Mouse (Mus musculus): Measurements from ENCODE around the gene Tfb1m. TPM values are rescaled to one million over a fixed set of nuclear protein-coding genes. Genes with fewer than 3 reads are reported as not detected.

The Tfb1m gene
- polyA plus RNA-seq, 1 experiment from 2014 or later, result 16.2 TPM

DNA sequence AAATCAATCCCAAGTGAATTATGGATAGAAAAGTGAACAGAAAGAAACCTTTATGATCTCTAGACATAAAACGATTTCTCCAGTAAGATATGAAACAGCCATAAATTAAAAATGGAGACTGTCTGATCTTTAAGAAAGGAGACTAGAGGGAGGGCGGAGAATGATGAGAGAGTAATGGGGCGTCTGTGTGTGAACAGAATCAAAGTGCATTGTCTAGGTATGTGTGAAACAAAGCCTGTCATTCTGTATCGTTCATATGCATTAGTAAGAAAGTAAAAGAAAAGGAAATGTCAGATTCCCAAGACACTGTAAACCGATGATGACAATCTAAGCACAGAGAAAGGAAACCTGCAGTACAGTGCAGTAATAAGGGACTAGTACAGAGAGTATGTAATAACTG lies 16.5 kb downstream of the Tfb1m start:
- H3K4me1 ChIP-seq, result no peaks in the 10 kb centered on the region
- H3K27ac ChIP-seq, result no peak overlapping the region
- H3K4me3 ChIP-seq (replicated peaks), result no peak overlapping the region
- no peaks in the 10 kb centered on the region for H3K27me3 ChIP-seq (replicated peaks)
- H3K9me3 ChIP-seq, result no peaks in the 10 kb centered on the region
- H3K9ac ChIP-seq, result no peak overlapping the region
- WGBS, result 75% methylated on average over 5 of the region's 5 CpGs
- no peak for ATAC-seq (ENCODE audit: insufficient read depth, low FRiP score, low read depth)
- no peaks in the 10 kb centered on the region for H3K36me3 ChIP-seq
- H3K4me2 ChIP-seq, result no peak overlapping the region

DNA sequence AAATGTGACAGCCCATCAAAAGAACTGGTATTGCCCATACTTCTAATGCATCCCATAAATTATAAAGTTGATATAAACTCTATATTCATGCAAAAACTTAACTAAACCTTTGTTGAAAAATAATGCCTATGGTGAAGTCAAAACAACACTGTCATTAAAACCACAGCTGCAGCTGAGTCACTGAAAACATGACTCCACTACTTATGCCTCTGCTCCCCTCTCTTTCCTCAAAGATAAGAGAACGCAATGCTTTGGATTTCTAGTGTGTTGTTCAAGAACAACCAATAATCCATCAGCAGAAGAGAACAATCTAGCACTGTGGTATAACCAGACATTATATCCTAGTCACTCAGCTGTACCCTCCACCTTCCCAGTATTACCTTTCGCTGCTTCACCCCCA lies 17.3 kb downstream of the Tfb1m start:
- Histone ChIP-seq H3K9me3 (no peaks in the 10 kb centered on the region), H3K4me1 (no peaks in the 10 kb centered on the region), H3K27me3 (replicated peaks) (no peaks in the 10 kb centered on the region), H3K36me3 (no peaks in the 10 kb centered on the region), H3K4me3 (replicated peaks) (no peak overlapping the region), H3K27ac (no peak overlapping the region), H3K9ac (no peak overlapping the region), H3K4me2 (no peak overlapping the region)
- ATAC-seq (ENCODE audit: insufficient read depth, low FRiP score, low read depth), result no peak
- WGBS, result 85% methylated on average over 2 of the region's 2 CpGs

DNA sequence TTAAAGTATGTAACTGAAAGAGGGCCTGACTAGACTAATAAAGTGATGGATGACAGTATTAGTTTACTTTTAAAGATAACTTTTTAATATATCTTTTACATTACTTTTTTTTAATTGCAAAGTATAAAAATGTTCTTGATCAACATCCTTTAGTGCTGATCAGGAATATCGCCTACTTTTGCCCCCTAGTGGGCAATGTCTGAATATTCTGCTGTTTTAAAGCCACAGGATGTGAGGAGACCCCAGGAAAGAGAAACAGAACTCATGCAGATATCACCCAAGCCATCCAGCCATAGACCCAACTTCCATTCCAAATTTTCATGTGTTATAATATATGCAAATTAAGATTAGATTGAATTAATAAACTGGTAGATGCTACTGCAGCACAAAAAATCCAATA lies 24.2 kb downstream of the Tfb1m start:
- Histone ChIP-seq H3K27ac (no peak overlapping the region), H3K9ac (no peak overlapping the region), H3K4me1 (no peaks in the 10 kb centered on the region), H3K27me3 (replicated peaks) (no peaks in the 10 kb centered on the region), H3K4me2 (no peak overlapping the region), H3K36me3 (no peaks in the 10 kb centered on the region), H3K4me3 (replicated peaks) (no peak overlapping the region), H3K9me3 (no peaks in the 10 kb centered on the region)
- no peak for ATAC-seq (ENCODE audit: insufficient read depth, low FRiP score, low read depth)
- WGBS, result 35% methylated on average over 1 of the region's 1 CpGs

DNA sequence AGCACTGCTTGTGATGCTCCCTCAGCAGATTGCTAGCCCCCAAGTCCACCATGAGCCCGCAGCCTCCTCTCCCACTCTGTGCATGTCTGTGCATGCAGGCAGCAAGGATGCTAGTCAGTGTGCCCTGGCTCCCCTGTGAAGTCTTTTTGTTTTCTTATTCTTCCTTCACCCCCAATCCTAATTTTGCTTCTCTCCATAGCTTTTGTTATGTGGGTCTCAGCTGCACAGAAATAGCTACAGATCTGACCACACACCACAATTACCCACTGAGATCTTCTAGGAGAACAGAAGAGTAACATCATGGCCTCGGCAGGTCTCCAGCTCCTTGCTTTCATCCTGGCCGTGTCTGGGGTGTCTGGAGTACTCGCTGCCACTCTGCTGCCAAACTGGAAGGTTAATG lies 25.3 kb downstream of the Tfb1m start, which contains the start of gene Cldn20:
TSS of gene Cldn20 (plus strand) at position 301 of the 400 bp plus-strand sequence.
- no peak for ATAC-seq (ENCODE audit: insufficient read depth, low FRiP score, low read depth)
- WGBS, result 84% methylated on average over 4 of the region's 4 CpGs

DNA sequence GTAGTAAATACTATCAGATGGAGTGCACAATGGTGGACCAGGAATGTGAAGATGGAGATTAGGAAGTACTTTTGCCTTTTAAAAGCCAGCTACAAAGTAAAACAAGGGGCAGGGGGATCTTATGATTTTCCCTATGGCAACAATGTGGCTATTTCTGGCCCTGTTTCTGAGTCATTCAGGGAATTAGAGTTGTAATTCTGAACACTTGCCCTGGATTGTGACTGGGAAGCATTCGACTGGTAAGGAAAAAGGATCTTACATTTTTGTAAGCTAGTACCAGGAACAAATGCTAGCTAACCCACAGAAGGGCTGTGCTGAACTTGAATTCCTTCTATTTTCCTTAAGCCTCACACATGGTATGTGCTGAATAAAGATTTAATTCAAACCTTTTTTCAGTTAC lies 25.9 kb downstream of the Tfb1m start:
- ATAC-seq (ENCODE audit: insufficient read depth, low FRiP score, low read depth), result no peak
- no peaks in the 10 kb centered on the region for H3K4me1 ChIP-seq
- 89% methylated on average over 1 of the region's 1 CpGs for WGBS
- H3K36me3 ChIP-seq, result no peaks in the 10 kb centered on the region
- H3K9ac ChIP-seq, result no peak overlapping the region
- H3K27me3 ChIP-seq (replicated peaks), result no peaks in the 10 kb centered on the region
- H3K27ac ChIP-seq, result no peak overlapping the region
- no peak overlapping the region for H3K4me2 ChIP-seq
- no peak overlapping the region for H3K4me3 ChIP-seq (replicated peaks)
- H3K9me3 ChIP-seq, result no peaks in the 10 kb centered on the region

More for the DNA sequence above, 25.3 kb downstream of the Tfb1m start, which contains the start of gene Cldn20:
- Histone ChIP-seq H3K36me3 (no peaks in the 10 kb centered on the region), H3K4me3 (replicated peaks) (no peak within 1 kb of the TSS), H3K9ac (no peak within 1 kb of the TSS), H3K9me3 (no peaks in the 10 kb centered on the region), H3K27ac (no peak within 1 kb of the TSS), H3K27me3 (replicated peaks) (no peaks in the 10 kb centered on the region), H3K4me1 (no peaks in the 10 kb centered on the region), H3K4me2 (no peak within 1 kb of the TSS)

DNA sequence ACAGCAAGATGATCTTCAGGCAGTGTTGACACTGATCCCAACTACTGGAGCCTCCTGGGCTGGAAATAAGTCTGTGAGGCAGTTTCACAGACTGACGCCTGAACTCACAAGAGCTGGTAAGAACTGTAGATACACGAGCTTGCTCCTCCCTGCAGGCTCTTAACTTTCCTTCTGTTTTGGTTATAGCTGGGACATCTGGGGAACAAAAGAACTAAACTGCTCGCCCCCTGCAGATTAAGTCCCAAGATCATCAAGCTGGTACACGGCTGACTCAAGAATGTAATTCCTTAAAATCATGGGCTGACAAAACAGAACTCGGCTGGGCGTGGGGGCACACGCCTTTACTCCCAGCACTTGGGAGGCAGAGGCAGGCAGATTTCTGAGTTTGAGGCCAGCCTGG lies 27.0 kb downstream of the Tfb1m start:
- Histone ChIP-seq H3K36me3 (no peaks in the 10 kb centered on the region), H3K4me2 (no peak overlapping the region), H3K4me1 (no peaks in the 10 kb centered on the region), H3K27me3 (replicated peaks) (no peaks in the 10 kb centered on the region), H3K4me3 (replicated peaks) (no peak overlapping the region), H3K9ac (no peak overlapping the region), H3K27ac (no peak overlapping the region), H3K9me3 (no peaks in the 10 kb centered on the region)
- 81% methylated on average over 7 of the region's 7 CpGs for WGBS
- ATAC-seq (ENCODE audit: insufficient read depth, low FRiP score, low read depth), result no peak

DNA sequence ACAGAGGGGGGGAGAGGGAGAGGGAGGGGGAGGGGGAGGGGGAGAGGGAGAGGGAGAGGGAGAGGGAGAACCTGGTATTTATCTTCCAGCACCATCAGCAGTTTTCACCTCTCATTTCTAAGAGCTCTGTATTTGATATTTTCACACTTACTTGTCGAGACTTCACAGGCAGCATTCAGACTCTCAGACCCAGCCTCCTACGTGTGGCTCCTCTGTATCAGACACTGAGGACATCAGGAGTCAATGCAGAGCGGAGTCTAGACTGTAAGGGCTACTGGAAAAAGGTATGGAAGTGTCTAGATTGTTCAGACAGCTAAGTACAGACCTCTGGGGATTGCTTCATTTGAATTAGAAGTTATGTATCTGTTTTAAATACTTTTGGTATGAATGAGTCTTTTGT lies 28.1 kb downstream of the Tfb1m start:
- Histone ChIP-seq H3K9me3 (no peaks in the 10 kb centered on the region), H3K9ac (no peak overlapping the region), H3K4me1 (no peaks in the 10 kb centered on the region), H3K4me3 (replicated peaks) (no peak overlapping the region), H3K27ac (no peak overlapping the region), H3K4me2 (no peak overlapping the region), H3K36me3 (no peaks in the 10 kb centered on the region), H3K27me3 (replicated peaks) (no peaks in the 10 kb centered on the region)
- no peak for ATAC-seq (ENCODE audit: insufficient read depth, low FRiP score, low read depth)
- 39% methylated on average over 3 of the region's 3 CpGs for WGBS

DNA sequence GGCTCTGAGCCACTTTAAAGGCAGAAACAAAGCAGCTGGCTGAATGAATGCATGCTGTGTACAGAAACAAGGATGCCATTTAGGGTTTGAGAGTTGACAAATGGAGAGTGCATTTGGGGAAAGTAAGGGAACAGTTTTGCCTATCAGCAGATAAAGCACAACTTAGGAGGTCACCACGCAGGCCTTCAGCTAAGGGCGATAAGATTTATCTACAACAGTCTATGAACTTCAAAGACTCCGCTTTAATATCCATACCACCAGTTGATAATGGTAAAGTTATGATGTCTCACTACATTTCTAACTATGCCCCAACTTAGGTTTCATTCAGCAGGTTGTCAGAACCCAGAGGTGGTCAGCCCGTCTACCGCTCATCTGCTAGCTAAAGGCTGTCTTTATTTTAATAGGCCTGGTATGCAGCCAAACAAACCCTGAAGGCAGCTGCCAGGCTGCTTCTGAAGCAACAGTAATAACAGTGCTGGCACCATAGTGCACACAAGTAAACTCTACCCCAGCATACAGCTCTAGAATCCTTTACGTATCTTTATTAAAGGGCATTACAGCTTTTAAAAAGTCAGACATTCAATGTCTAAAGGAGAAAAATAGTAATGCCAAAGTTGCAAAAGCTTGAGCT lies 29.6 kb downstream of the Tfb1m start:
- Histone ChIP-seq H3K4me1 (no peaks in the 10 kb centered on the region), H3K36me3 (no peaks in the 10 kb centered on the region), H3K9ac (no peak overlapping the region), H3K9me3 (no peaks in the 10 kb centered on the region), H3K27me3 (replicated peaks) (no peaks in the 10 kb centered on the region), H3K4me3 (replicated peaks) (no peak overlapping the region), H3K4me2 (no peak overlapping the region), H3K27ac (no peak overlapping the region)
- 70% methylated on average over 6 of the region's 6 CpGs for WGBS
- no peak for ATAC-seq (ENCODE audit: insufficient read depth, low FRiP score, low read depth)

DNA sequence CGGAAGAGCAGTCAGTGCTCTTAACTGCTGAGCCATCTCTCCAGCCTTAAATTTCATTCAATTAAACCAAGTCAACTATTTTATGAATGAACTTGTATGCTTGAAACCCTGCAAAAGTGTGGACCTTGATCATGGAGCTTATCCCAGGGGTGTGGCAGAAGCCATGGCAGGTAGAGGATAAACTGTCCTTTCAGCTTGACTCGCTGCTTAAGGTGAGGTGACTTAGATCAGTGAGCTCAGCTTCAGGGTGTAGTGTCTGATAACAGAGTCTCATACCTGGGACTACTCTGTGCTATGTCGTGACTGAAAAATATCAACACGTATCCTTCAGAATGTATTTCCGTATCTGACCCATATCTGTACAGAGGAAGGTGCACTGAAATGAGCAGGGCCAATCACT lies 37.2 kb downstream of the Tfb1m start:
- ATAC-seq (ENCODE audit: insufficient read depth, low FRiP score, low read depth), result no peak
- Histone ChIP-seq H3K27ac (no peak overlapping the region), H3K4me1 (no peaks in the 10 kb centered on the region), H3K27me3 (replicated peaks) (no peaks in the 10 kb centered on the region), H3K9me3 (no peaks in the 10 kb centered on the region), H3K36me3 (no peaks in the 10 kb centered on the region), H3K9ac (no peak overlapping the region), H3K4me3 (replicated peaks) (no peak overlapping the region), H3K4me2 (no peak overlapping the region)
- WGBS, result 89% methylated on average over 5 of the region's 5 CpGs

DNA sequence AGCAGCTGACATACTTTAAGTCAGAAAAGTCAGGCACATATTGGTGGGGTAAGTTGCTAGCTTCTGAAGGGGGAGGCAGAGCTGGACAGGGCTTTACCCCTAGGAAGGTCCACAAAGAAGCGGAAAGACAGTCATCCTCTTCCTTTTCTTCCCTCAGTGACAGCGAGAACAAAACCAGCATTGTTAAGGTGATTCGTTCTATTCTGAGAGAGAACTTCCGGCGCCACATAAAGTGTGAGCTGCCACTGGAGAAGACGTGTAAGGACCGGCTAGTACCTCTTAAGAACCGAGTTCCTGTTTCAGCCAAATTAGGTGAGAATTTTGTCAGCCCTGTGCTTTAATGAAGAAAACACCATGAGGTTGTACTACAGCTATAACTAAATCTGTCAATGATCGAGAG lies 41.2 kb downstream of the Tfb1m start:
- H3K27me3 ChIP-seq (replicated peaks), result no peaks in the 10 kb centered on the region
- no peaks in the 10 kb centered on the region for H3K36me3 ChIP-seq
- no peaks in the 10 kb centered on the region for H3K9me3 ChIP-seq
- no peak overlapping the region for H3K9ac ChIP-seq
- ATAC-seq (ENCODE audit: insufficient read depth, low FRiP score, low read depth), result no peak
- H3K4me1 ChIP-seq, result no peaks in the 10 kb centered on the region
- WGBS, result 73% methylated on average over 9 of the region's 9 CpGs
- no peak overlapping the region for H3K4me2 ChIP-seq
- H3K4me3 ChIP-seq (replicated peaks), result no peak overlapping the region
- H3K27ac ChIP-seq, result no peak overlapping the region

DNA sequence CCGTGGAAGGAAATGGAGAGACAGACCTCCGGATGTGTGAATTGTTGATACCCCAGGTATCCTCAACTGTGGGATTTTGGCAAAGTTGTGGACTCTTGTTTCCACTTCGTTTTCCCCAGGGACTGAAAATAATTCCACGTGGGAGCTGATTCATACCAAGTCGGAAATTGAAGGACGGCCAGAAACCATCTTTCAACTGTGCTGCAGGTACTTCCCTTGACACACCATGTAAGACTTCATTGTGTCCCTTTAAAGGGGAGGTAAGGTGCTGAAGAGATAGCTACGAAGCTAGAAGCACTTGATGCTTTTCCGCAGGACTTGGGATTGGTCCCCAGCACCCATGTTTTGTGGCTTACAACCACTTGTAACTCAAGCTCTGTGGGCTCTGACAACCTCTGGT lies 41.7 kb downstream of the Tfb1m start:
- ATAC-seq (ENCODE audit: insufficient read depth, low FRiP score, low read depth), result no peak
- H3K4me2 ChIP-seq, result no peak overlapping the region
- H3K36me3 ChIP-seq, result no peaks in the 10 kb centered on the region
- no peaks in the 10 kb centered on the region for H3K9me3 ChIP-seq
- no peaks in the 10 kb centered on the region for H3K27me3 ChIP-seq (replicated peaks)
- no peak overlapping the region for H3K9ac ChIP-seq
- H3K4me3 ChIP-seq (replicated peaks), result no peak overlapping the region
- H3K4me1 ChIP-seq, result no peaks in the 10 kb centered on the region
- WGBS, result 91% methylated on average over 8 of the region's 8 CpGs
- no peak overlapping the region for H3K27ac ChIP-seq

DNA sequence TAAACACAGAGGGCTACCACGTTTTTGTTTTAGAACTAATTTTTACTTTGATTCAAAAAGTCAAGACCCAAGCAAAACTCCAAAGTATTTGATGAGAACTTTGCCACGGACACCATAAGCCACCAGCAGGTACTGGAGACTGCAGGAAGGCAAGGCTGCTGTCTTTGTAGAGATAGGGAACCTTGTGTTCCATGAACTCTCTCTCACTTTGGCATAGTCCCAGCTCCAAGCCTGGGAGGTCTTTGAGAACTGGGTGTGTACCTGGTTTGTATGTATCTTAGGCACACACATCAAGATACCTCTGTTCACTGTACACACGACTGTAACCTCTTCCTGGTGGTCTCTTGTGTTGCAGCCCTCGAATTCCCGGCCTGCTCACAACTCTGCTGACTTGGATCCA lies 43.3 kb downstream of the Tfb1m start:
- no peaks in the 10 kb centered on the region for H3K4me1 ChIP-seq
- WGBS, result 80% methylated on average over 5 of the region's 5 CpGs
- no peaks in the 10 kb centered on the region for H3K9me3 ChIP-seq
- H3K27ac ChIP-seq, result no peak overlapping the region
- H3K9ac ChIP-seq, result no peak overlapping the region
- no peak overlapping the region for H3K4me3 ChIP-seq (replicated peaks)
- ATAC-seq (ENCODE audit: insufficient read depth, low FRiP score, low read depth), result no peak
- H3K27me3 ChIP-seq (replicated peaks), result no peaks in the 10 kb centered on the region
- no peaks in the 10 kb centered on the region for H3K36me3 ChIP-seq
- no peak overlapping the region for H3K4me2 ChIP-seq

DNA sequence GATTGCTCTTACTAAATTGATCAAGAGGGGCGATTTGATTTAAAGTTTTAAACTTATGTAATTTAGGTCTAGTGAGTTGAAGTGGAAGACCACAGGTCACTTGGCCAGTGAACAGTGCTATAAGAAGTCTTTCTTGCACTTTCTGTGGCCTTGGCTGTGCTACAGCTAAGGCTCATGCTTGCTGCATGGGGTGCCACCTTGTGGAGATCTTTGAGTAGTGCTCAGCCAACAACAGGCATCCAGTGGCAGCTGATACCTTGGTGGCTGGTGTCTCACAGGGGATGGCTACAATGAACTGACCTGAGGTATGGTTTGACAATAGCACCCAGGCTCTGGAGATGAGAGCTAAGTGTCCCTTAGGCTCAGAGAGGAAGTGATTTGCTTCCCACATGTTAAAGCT lies 47.7 kb downstream of the Tfb1m start:
- WGBS, result 18% methylated on average over 1 of the region's 1 CpGs
- H3K9ac ChIP-seq, result no peak overlapping the region
- H3K9me3 ChIP-seq, result no peaks in the 10 kb centered on the region
- no peak overlapping the region for H3K27ac ChIP-seq
- no peaks in the 10 kb centered on the region for H3K36me3 ChIP-seq
- H3K4me3 ChIP-seq (replicated peaks), result no peak overlapping the region
- H3K27me3 ChIP-seq (replicated peaks), result no peaks in the 10 kb centered on the region
- 0 out of 2 replicates have a peak, but pooled peaks have one; percentile 43 for ATAC-seq (ENCODE audit: insufficient read depth, low FRiP score, low read depth)
- no peak overlapping the region for H3K4me2 ChIP-seq
- no peaks in the 10 kb centered on the region for H3K4me1 ChIP-seq
